Mouse (Mus musculus) kidney, adult 11 months (tissue): Measurements from ENCODE around the gene Rbck1.
"Not testable (repeated sequence)": the region's sequence is repeated elsewhere in the genome, so short reads cannot be mapped to it uniquely, and the experiment has no call there.

Experiments used
- DNase-seq: peaks from one replicate; pipeline ENCODE4 v3.0.0; 2022

The Rbck1 gene

DNA sequence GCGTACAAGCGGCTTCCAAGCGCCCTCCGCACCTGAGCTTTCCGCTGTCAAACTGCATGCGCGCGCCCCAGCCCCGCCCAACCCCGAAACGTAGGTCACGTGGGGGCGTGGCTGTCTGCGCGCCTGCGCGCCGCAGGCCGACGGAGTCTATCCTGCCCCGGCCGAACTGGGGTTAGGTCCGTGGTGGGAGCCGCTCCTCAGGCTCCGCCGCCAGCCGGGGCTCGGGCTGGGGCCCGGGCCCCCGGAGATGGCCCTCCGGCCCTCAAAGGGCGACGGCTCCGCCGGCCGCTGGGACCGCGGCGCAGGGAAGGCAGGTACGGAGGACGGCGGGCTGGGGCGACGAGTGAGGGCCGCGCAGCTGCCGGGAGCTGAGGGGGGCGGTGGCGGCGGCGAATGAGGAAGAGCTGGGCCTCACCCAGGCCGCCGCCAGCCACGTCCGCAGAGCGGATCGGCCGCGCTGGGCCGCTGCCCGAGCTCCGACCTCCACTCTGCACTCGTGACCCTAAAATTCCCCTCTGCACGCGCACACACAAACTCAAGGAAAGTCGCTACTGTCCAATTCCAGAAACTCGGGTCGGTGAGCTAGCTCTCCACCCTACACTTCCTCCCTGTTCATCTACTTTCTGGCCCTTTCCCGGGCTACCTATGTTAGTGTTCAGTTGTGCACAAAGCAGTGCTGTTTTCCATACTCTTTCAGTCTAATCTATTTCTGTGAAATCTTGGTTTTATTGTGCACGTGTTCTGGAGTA, 38.6 kb downstream of the Rbck1 start, which contains the start of gene Tbc1d20:
Gene Tbc1d20, plus strand, starts transcription at position 102 of the 749 bp plus-strand sequence.
- peak; percentile 93 for DNase-seq

- no peak for DNase-seq
These were observed 39.2 kb downstream of the Rbck1 start for GRCm38 (mm10) chr2:152293179-152293726.

GRCm38 (mm10) chr2:152292475-152292874, 40.0 kb downstream of the Rbck1 start:
- no peak for DNase-seq

GRCm38 (mm10) chr2:152289623-152290022, 42.8 kb downstream of the Rbck1 start:
- DNase-seq: not testable (repeated sequence)

DNA sequence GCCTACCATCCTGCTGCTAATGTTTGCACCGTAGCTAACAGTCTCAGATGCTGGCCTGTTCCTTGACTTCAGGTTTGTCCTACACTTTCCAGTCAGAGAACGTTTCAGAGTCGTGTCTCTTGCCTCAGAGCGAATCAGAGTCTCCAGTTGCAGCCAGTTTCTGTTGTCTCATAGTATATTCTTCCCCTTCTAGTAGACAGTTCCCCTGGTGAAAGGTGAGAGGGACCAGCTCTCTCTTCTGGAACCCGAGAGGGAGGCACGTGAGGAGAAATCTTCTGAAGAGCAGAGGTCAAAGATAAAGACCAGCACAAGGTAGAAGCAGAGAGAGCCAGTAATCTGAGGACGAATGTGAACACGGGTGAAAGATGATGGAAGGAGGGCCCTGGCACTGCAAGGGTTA, 44.4 kb downstream of the Rbck1 start:
- DNase-seq: no peak

DNA sequence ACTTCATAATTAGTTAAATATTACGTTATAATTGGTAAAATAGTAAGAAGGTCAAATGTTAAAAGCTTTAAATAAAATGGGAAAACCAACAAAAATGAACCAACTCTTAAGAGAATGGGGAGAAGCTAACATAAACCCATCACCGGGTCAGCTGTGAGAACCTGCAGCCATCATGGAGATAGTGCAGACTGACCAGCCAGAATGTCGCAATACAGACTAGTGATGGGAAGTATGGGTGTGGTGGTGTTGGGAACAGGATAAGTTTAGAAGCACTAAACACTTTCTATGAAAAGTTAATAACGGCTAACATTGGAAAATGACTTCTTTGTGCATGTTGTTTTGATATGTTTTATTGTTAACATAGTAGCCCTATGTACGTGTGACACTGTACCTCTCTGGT, 44.9 kb downstream of the Rbck1 start:
- DNase-seq: no peak

GRCm38 (mm10) chr2:152281407-152281806, 51.0 kb downstream of the Rbck1 start:
- DNase-seq: no peak

GRCm38 (mm10) chr2:152273639-152274038, 58.8 kb downstream of the Rbck1 start:
- no peak for DNase-seq
